Mouse (Mus musculus) gastrocnemius, postnatal 10 days (tissue): ENCODE measurements around the gene Gm5141. TPM values are rescaled to one million over a fixed set of nuclear protein-coding genes. Genes with fewer than 3 reads are reported as not detected.
"Not testable (repeated sequence)": the region's sequence is repeated elsewhere in the genome, so short reads cannot be mapped to it uniquely, and the experiment has no call there.

ENCODE experiments used
- DNase-seq: peaks from one replicate; pipeline ENCODE4 v3.0.0; 2021; ENCODE audit warnings: mixed read lengths
- long read RNA-seq, 2 experiments: library from polyadenylated mRNA; stranded (forward); transcript quantifications; one replicate each; pipeline ENCODE4 v2.0.0; 2021
- microRNA-seq, 2 experiments: library from miRNA; unstranded; fragments of <30 nt; microRNA quantifications; one replicate each; pipeline ENCODE4 v1.2.0; 2021
- total RNA-seq, 2 experiments: library from RNA; stranded (reverse); gene quantifications; 2 replicates each; pipeline ENCODE4 v1.2.3; 2021

Gm5141 gene
- total RNA-seq: 1 to 10 TPM; 1.1 to 1.5 TPM
- long read RNA-seq, experiment 1: 0 reads
- long read RNA-seq, experiment 2, partial matches to known transcripts: 0 of 2 reads
- long read RNA-seq, experiment 2, other reads (novel, unspliced or antisense): 0 of 2 reads

DNA sequence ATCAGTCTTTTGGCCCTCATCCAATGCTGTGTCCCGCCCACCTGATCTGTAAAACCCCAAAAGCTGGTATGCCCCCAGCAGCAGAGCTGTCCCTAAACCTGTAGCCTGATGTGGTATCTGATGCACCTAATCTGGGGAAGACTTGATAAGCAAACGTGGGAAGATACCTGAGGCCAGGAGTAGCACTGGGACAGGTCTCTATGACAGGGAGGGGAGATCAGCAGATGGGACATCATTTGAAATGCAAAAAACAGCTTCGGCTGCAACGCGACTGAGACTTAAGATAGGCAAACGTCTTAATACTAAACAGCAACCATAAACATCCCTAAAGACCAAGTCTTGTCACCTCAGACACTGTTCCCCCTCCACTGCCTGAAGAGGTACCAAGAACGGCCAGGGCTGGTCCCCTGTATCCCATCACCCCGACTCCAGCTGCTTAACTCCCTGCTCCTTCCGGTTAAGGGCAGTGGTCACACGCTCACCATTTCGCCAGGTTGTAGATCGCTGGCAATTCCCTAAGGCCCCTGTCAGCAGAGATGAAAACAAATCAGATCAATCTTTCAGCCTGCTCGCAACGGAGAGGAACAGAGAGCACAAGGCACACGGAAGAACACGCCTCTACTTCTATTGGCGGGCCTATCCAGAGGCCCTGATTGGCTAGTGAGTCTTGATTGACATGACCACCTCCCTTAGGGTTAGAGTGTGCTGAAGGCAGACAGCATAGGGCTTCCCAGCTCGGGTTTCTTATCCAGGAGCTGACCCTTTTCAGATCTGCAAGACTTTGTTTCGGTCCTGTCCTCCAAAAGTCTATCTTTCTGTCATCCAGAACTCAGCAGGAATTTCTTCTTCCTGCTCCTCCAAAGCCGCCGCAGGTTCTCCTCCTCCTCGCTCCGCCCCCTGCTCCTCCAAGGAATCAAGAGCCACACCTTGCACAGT is at the start of gene Gm5141:
Gene Gm5141, minus strand, starts transcription at position 610 of the 936 bp plus-strand sequence.
- peak; percentile 9 for DNase-seq

DNA sequence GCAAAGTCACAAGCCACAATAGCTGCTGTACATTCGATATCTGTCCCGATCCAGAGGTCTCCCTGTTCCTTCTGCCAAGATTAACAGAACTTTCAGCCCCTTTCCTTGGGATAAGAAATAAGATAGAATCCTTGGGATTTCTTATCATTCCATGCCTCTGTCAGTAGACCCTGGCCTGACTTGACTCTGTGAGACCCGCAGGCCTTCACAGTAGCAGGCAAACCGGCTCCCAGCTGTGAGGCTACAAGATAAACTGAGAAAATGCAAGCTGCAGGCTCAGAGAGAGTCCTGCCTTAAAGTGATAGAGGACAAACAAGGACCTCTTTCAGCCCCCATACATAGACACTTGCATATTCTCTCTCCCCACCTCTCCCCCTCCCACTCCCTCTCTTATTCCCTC is 47.7 kb upstream of the Gm5141 start:
- no peak for DNase-seq

DNA sequence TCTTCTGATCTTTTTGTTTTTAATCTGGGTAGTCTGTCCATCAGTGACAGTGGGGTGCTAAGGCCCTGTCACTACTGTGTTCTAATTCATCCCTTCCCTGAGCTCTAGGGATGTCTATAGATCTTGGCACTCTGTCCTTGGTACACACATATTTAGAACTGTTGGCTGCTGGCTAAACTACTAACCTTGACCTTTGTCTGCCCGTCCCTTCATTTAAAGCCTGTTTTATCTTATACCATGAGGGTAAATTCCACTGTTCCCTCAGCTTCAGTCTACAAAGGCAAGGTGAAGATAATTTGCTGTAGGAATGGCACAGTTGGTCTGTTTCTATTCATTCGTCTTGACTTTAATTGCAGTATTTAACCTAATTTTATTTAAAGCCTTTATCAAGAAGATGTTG is 46.6 kb upstream of the Gm5141 start:
- no peak for DNase-seq

DNA sequence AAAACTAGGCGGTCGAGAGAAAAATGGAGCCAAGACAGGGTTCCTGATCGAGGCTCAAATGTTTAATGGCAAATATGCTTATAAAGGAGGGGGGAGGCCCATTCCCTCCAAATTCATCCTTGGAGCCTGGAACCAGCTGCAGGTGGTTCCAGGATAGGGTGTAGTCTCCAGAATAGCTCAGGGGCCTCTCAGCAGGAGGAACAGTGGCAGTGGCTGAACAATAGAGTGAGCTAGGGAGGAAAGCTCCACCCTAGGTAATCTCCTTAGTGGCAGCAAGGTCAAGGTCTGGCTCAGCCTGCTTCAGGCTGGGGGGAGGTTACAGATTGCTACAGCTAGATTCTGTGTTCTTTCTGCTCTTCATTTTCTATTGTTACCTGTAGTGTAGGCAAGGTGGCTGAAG is 30.1 kb upstream of the Gm5141 start:
- not testable (repeated sequence) for DNase-seq

DNA sequence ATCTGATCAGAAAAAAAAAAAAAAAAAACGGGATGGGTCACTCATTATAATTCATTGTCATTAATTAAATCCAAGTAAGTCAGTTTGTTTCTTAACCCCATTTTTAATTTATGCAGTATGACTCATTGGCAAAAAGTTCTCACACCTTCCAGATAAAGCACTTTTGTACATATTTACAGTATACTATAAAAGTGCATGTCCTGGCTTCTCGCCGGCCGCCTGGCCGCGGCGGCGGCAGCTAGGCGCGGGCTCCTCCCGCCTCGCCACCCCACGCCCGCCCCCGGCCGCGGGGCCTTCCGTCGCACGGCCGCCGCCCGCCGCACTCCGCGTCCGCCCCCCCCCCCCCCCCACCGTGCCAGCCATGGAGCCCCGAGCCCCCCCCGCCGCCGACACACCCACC is 27.1 kb upstream of the Gm5141 start:
- no peak for DNase-seq

DNA sequence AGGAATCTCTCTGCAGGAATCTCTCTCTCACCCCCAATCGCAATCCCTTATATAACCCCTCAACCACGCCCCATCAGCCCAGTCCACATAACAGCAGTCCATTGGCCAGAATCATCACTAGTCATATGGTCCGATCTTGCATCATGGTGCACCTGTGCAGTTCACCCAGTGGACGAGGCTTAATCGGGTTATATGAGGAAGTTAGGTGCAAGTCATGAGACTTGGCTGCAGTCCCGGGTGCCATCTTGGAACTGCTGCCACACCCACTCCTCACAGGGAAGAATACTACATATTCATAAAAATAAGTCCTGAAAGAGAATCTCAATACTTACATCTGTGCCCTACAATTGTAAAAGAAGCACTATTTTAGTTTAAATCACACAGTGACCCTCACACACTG is 22.4 kb upstream of the Gm5141 start:
- DNase-seq: not testable (repeated sequence)

DNA sequence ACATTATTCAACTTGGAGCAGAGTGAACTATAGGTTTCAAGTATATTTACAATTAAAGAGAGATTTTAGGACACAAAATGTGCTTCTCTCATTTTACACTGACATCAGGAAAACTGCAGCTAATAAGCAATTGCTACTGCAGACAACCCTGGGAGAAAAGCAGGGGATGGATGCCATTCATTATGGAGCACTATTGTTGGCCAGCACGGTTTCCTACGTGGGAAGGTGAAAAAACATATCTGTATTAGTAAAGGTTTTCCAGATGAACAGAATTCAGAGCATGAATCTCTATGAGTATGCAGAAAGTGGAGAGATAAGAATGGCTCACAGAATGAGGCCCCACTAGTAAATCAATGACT is 506 bp upstream of the Gm5141 start:
- not testable (repeated sequence) for DNase-seq

DNA sequence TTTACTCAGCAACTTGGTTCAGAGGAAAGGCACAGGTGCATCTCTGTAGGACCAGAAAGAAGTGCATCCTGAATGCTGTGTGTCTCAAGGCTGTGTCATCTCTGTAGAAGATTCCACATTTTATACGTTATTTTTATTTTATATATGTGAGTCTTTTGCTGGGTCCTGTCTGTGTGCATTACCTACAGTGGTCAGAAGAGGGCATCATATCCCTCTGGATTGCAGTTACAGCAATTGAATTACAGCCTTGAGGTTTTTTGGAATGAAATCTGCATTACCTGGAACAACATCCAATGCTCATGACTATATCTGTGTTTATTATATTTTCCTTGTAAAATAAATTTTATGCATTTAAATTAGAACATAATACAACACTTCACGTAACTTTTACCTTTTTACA is 21.8 kb downstream of the Gm5141 start:
- DNase-seq: not testable (repeated sequence)

DNA sequence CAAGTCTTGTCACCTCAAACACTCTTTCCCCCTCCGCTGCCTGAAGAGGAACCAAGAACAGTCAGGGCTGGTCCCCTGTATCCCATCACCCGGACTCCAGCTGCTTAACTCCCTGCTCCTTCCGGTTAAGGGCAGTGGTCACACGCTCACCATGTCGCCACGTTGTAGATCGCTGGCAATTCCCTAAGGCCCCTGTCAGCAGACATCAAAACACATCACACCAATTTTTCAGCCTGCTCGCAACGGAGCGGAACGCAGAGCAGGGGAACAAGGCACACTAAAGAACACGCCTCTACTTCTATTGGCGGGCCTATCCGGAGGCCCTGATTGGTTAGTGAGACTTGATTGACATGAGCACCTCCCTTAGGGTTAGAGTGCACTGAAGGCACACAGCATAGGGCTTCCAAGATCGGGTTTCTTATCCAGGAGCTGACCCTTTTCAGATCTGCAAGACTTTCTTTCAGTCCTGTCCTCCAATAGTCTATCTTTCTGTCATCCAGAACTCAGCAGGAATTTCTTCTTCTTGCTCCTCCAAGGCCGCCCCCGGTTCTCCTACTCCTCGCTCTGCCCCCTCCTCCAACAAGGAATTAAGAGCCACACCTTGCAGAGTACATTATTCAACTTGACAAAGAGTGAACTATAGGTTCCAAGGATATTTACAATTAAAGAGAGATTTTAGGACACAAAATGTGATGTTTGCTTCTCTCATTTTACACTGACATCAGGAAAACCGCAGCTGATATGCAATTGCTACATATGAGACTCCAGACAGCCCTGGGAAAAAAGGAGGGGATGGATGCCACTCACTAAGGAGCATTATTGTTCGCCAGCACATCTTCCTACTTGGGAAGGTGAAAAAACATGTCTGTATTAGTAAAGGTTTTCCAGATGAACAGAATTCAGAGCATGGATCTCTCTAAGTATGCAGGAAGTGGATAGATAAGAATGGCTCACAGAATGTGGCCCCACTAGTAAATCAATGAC is 24.9 kb downstream of the Gm5141 start, which contains the start of gene Platr25:
Gene Platr25, minus strand, starts transcription at position 278 of the 984 bp plus-strand sequence.
- peak; percentile 31 for DNase-seq

DNA sequence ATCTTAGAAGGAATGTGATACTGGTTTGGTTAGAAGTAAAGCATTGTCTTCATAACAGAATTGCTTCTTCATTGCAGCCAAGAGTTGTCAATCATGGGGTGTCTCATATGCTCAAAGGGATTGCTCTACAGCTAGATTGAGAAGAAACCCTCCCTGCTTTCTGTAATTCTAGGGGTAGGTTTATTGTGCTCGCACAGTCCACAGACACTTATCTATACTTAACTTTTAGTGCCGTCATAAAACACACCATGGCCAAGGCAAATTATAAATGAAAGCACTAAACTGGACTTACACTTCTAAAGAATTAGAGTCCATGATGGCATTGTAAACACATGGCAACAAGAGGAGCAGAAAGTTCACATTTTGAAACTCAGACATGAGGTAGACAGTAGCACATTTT is 52.3 kb downstream of the Gm5141 start:
- DNase-seq: no peak

Small RNA genes within 50 kb of the gene (microRNA-seq; reads per million reads assigned to microRNA genes)
- gene Gm24588: 0 reads per million in 2 experiments
- gene Mir713: 0 reads per million in 2 experiments

Other genes starting within 250 kb of the Gm5141 start
- under 1 TPM in 1 of 2 experiments, not detected in 1; 0.38 TPM for gene Zfp935, start 227.3 kb downstream of the Gm5141 start, total RNA-seq
- gene Zfp934, start 214.6 kb downstream of the Gm5141 start, total RNA-seq: 1 to 10 TPM; 3.7 to 5.3 TPM
- 1 to 10 TPM; 2.2 to 2.5 TPM for gene 6720489N17Rik, start 161.6 kb downstream of the Gm5141 start, total RNA-seq
- 1 to 10 TPM; 4.1 to 5.8 TPM for gene Platr25, start 25.1 kb downstream of the Gm5141 start, total RNA-seq
- gene Fbp2, start 72.6 kb upstream of the Gm5141 start, total RNA-seq: 100 to 1,000 TPM; 156 to 173 TPM
- under 1 TPM in 1 of 2 experiments, not detected in 1; 0.54 TPM for gene Fbp1, start 102.5 kb upstream of the Gm5141 start, total RNA-seq
- 100 to 1,000 TPM in 1 of 2 experiments, 10 to 100 TPM in 1; 67.8 to 110 TPM for gene 2010111I01Rik, start 179.1 kb upstream of the Gm5141 start, total RNA-seq